Mouse (Mus musculus): ENCODE measurements around the gene Kifc5b. TPM values are rescaled to one million over a fixed set of nuclear protein-coding genes. Genes with fewer than 3 reads are reported as not detected.
A peak's percentile ranks its signal among the peaks of the same experiment; 100 is the strongest.
"Not testable (repeated sequence)": the region's sequence is repeated elsewhere in the genome, so short reads cannot be mapped to it uniquely, and the experiment has no call there.

Kifc5b gene
- total RNA-seq, 2 experiments from 2014 or later, result 4.0 to 5.8 TPM

DNA sequence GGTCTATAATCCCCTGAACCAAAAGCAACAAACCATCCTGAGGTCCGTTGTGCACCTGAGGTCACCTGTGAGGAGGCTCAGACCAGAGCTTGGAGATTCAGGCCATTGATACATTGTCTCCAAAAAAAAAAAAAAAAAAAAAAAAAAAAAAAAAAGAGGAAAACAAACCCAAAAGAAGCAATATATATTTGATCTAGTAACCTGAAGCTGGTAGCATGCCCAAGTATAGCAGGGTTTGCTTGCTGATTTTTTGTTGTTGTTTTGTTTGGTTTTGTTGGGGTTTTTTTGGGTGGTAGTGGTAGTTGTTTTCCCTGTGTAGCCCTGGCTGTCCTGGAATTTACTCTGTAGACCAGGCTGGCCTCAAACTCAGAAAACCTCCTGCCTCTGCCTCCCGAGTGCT lies 1.5 kb downstream of the Kifc5b start:
- no peak for DNase-seq (ENCODE audit: low spot score in 2 of 2)

DNA sequence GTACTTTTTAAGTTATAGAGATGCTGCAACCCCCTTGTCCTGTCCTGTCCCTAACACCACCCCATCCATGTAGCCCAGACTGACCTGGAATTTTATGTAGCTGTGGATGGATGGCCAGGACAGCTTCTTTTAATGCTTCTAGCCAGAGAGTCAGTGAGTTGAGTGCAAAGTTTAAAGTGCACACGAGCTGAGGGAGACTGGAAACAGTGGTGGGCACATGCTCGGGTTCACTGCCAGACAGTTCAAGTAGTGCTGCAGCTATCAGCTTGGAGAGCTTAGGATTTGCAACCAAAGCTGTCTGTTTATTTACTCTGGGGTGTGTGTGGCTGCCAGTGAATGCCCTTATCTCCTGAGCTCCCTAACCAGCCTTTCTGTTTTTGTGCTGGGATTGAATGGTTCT lies 2.6 kb downstream of the Kifc5b start:
- not testable (repeated sequence) for DNase-seq (ENCODE audit: low spot score in 2 of 2)

DNA sequence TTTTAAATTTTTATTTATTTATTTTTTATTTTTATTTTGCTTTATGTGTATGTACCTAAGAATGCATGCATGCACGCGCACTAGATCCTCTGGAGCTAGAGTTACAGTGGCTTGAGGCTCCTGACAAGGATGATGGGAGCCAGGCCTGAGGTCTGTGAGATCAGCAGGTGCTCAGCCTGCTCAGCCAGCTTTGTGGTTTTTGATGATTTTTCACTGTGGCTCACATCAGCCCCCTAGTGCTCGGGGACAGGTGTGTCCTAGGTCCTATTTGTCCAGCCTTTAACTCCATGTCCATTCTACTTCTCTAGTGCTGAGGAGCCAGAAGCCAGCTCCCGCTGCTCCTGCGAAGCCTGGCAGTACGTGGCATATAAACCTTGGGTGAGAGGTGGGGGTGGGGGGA lies 5.5 kb downstream of the Kifc5b start:
- not testable (repeated sequence) for DNase-seq (ENCODE audit: low spot score in 2 of 2)

DNA sequence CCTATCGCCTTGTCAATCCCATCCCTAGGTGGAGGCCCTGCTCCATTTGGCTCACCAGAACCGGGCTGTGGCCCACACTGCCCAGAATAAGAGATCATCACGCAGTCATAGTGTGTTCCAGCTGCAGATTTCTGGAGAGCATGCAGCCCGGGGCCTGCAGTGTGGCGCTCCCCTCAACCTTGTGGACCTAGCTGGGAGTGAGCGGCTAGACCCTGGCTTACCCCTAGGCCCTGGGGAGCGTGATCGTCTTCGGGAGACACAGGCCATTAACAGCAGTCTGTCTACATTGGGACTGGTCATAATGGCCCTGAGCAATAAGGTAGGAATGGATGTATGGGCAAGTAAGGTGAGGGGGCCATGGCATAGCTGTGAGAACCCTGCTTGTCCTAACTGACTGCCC lies 8.5 kb downstream of the Kifc5b start:
- DNase-seq (ENCODE audit: low spot score in 2 of 2), result not testable (repeated sequence)

DNA sequence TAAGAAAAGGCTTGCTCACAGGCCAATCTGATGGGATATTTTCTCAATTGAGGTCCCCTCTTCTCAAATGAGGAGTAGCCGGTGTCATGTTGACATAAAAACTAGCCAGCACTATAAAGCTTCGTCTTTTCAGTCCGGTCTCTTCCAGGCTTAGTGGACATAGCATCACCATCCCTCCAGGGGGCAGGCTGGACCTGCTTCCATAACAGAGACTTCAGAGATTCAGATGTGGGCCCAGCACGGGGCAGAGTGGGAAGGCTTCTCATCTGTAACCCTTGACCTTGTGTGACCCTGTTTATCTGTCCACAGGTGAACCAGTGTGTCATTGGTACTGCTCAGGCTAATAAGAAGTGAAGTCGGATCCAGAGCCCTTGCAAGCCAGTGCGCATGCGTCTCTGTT lies 14.9 kb downstream of the Kifc5b start:
- peak; percentile 34 to 59 for DNase-seq (ENCODE audit: low spot score in 2 of 2)

DNA sequence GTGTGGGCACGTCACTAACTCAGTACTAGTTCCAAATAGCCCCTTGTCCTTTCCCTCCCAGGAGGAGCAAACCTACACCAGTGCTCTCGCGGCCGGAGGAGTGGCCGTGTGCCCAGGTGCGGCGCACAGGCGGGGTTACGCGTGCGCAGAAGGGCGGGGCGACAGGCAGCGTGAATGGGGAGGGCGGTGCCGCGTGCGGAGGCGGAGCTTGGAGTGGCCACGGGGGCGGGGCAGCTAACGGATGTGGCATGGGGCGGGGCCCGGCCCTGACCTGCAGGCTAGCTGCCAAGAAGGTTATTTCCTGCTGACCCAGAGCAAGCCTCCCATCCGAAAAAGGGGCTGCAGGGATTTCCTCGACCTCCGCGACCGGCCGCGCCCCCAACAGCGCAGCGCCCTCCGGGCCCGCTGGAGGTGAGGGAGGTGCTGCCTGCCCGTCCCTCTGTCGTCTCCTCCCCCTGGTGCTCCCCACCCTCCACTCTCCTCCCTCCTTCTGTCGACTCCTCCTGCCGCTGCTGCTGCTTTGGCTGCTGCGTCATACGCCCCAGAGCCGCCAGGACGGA lies 16.0 kb downstream of the Kifc5b start, which contains the start of gene Phf1:
Phf1 (plus strand) TSS at position 214 of the 560 bp plus-strand sequence.
- DNase-seq (ENCODE audit: low spot score in 2 of 2), result peak; percentile 92 to 96

DNA sequence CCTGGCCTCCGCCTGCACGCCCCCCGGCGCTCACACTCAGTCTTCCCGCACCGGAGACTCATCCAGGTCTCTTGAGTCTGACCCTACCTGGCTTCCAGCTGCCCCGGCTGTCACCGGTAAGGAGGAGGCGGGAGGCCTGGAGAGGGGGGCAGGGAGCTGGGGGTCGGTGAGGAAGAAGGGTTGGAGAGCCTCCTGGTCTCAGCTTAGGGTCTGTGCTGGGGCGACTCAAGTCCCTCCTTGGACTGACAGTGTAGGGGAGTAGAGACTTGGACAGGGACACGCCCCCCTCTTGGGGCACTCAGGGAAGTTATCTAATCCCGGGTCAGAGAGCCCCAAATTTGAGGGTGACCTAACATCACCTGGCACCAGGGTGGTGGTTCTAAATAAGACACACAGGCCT lies 16.5 kb downstream of the Kifc5b start:
- DNase-seq (ENCODE audit: low spot score in 2 of 2), result no peak

DNA sequence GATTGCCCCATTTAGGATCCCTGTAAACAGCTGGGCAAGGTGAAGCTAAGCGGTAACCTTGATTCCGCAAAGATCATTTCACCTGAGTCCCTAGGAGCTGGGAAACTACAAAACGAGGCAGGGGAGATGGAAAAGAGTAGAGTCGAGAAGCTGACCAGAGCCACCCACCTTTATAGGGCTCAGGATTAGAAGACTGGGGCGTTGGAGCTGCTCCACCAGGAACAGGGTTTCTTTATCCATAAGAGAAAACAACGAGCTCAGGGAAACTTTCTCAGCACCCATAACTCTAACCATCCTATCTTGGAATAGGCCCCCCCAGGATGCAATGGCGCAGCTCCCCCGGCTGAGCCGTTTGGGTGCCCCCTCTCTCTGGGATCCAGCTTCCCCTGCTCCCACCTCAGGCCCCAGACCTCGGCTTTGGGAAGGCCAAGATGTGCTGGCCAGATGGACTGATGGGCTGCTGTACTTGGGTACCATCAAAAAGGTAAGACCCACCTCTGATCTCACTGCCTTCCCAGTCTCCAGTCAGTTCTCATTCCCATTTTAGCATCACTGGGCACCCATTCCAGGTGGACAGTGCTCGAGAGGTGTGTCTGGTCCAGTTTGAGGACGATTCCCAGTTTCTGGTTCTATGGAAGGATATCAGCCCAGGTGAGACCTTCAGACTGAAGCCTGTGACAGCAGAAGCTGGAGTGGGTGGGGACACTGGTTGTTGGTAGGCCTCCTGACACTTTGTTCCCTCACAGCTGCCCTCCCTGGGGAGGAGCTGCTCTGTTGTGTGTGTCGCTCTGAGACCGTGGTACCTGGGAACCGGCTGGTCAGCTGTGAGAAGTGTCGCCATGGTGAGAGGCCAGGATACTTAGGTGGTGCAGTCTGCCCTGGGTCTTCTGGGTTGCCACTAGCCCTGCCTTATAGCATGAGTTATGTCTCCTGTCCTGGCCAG lies 17.3 kb downstream of the Kifc5b start:
- DNase-seq (ENCODE audit: low spot score in 2 of 2), result no peak

DNA sequence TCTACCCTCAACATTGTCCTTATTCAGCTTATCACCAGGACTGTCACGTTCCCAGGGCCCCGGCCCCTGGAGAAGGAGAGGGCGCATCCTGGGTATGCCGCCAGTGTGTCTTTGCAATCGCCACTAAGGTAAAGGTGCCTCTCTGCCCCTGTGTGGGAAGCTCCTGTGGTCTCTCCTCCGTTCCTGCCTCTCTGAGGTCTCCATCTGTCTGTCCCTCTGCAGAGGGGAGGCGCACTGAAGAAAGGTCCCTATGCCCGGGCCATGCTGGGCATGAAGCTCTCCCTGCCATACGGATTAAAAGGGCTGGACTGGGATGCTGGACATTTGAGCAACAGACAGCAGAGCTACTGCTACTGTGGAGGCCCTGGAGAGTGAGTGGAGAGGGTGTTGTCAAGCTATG lies 18.1 kb downstream of the Kifc5b start:
- peak in 1 of 2 experiments; percentile 13 for DNase-seq (ENCODE audit: low spot score in 2 of 2)

DNA sequence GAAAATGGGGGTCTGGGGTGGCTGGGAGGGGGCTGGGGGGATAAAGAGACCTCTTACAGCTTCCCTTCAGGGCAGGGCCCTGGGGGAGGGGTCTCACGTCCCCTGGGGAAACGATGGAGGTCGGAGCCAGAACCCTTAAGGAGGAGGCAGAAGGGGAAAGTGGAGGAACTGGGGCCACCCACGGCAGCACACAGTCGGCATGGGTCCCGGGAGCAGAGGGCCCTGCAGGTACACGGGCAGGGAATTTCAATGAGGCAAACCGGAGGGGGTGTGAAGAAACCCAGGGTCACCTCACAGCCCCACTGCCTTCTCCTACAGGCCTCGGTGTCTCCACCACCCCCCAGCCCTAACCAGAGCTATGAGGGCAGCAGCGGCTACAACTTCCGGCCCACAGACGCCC lies 19.6 kb downstream of the Kifc5b start:
- DNase-seq (ENCODE audit: low spot score in 2 of 2), result no peak

DNA sequence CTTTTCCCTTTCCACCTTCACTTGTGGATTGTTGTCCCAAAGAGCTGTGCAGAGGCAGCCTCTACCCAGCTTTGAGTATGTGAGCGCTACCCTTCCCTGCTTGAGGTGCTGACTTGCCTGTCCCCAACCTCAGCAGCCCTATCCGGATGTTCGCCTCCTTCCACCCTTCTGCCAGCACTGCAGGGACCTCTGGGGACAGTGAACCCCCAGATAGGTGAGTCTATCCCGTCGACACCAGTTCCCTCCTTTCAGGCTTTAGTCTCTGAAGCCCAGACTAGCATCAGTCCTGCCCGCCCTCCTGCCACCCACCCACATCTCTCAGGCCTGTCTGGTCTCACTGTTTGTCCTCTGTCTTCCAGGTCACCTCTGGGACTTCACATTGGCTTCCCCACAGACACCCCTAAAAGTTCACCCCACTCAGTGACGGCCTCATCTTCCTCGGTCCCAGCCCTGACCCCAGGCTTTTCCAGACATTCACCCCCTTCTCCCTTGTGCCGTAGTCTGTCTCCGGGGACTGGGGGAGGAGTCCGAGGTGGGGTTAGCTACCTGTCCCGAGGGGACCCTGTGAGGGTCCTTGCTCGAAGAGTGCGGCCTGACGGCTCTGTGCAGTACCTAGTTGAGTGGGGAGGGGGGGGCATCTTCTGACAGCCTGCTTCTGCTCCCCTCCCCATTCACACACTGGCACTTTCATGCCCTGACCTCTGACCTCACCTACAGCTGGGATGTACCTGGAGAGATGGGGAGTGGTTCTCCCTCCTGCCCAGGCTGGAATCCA lies 20.2 kb downstream of the Kifc5b start:
- no peak for DNase-seq (ENCODE audit: low spot score in 2 of 2)

DNA sequence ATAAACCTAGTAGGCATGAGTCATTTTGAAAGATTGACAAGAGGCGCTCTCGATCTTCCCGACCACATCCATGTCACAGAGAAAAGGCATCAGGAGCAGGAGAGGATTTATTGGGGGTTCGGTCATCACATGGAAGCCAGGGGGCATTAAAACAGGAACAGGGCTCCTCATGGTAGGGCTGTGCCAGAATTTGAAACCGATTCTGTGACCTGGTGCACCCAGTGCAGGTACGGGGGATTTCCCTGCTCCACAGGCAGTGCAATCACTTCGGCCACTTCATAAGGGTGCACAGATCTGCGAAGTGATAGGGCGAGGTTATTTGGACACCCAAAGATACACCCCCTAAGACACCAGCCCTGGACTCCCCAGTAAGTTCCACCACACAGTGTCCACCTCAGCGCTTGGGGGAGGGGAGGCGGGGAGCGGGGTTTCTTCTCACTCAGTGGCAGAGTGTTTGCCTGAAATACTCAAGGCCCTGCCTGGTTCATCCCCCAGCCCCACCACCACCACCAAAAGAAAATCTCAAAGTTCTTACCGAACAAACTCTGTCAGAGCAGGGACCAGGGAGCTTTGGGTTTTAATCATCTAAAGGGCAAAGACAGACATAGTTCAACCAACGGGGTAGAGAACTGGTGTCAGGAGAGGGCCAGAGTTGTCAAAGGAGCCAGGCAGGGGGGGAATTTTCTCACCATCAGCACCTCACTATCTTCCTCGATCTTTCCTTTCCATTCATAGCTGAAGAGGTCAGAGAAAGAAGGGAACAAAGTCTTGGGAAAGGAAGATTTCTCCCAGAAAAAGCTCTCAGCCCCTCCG lies 21.2 kb downstream of the Kifc5b start:
- DNase-seq (ENCODE audit: low spot score in 2 of 2), result no peak

DNA sequence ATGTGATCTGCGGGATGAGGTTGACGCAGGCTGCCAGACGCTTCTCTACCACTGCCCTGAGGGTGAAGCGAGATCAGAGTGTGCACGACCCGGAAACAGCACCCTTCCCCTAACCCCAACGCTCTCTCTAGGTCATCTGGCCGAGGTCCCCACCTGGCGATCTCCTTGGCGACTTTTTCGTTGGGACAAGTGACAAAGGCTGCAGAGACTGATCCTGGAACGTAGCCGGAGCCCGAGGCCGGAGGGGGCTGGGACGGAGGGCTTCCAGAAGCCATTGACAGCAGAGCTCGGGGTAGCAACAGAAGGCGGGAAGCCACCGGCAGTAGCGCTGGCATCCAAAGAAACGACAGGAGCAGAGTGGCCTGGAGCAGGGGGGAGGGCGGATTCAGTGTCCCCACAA lies 21.8 kb downstream of the Kifc5b start:
- DNase-seq (ENCODE audit: low spot score in 2 of 2), result peak in 1 of 2 experiments; percentile 55

DNA sequence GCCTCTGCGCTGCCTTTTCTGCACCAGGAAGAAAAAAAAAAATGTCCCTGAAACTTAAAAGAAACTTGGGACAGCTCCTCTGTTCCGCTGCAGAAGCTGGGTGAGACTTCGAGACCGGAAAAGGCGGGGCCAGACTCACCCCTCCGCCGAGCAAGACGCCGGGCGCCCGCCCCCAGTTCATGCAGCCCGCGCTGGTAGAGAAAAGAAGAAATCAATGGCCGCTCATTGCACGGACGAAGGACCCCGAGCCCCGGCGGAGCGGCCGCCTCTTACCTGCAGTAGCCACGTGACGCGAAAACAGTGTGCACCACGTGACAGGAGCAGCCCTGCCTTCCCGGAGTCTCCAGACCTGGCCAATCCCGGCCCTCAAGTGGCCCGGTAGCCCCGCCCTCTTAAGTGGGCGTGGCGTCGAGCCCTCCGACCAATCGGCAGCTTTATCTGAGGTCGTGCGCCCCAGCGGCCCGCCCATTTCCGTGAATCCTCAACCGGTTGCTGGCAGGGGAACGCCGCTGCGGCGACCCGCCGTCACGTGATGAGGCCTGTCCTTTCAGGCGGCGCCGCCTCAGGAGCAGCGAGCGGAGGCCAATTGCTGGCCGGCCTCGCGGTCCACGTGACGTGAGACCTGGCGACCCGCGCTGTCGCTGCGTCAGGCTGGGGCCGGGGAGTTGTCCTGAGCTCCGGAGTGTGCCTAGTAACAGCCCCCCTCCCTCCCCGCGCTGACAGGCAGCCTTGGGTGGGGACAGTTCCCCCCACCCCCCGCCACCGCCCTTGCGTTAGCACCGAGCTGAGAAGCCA lies 22.5 kb downstream of the Kifc5b start, which contains the start of gene Cuta:
Cuta (minus strand) TSS at position 392 of the 795 bp plus-strand sequence.
- DNase-seq (ENCODE audit: low spot score in 2 of 2), result peak; percentile 98 to 99

DNA sequence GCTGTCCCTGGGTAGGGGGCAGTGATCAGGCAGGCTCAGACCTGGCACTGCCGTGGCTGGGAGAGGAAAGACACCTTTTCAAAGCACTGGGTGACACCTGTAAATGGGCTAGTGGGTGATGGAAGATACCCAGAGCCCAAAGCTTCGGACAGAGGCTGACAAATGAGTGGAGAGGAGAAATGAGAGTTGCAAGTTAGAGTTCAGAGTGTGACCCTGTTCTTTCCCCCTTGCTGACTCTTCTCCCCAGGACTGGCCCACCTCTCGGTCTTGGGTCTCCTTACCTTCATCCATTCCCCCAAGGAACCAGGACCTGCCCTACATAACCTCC lies 23.0 kb downstream of the Kifc5b start:
- DNase-seq (ENCODE audit: low spot score in 2 of 2), result peak in 1 of 2 experiments; percentile 20

DNA sequence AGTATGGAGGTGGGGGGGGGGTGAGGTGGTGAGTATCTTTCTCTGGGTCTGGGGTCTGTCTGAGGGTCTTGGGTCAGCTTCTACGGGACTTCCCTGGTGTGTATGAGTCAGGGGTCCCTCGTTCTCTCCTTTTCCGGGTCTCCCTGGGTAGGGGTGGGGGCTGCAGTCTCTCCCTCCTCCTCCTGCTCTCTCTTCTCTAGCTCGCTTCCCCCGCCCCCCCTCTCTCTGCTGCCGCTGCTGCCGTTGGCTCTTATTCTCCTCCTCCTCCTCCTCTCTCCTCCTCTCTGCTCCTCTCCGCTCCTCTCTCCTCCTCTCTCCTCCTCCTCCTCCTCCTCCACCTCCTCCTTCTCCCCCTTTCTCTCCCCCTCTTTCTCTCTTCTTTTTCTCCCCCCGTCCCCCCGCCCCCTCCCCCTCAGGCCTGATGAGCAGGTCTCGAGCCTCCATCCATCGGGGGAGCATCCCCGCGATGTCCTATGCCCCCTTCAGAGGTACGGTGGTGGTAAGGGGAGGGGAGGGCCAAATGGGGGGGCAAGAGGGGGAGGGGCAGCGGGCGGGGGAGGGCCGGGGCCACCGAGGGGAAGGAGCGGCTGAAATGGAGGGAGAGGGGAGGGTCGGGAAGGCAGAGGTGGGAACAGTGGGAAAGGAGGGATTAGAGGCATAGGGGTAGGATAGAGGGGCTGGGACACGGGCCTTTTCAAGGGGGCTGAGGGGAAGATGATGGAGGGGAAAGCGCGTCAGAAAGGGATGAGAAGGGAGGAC lies 24.3 kb downstream of the Kifc5b start, which contains the start of gene Syngap1:
Syngap1 (plus strand) TSS at position 223 of the 759 bp plus-strand sequence.
- DNase-seq (ENCODE audit: low spot score in 2 of 2), result peak; percentile 46 to 66

DNA sequence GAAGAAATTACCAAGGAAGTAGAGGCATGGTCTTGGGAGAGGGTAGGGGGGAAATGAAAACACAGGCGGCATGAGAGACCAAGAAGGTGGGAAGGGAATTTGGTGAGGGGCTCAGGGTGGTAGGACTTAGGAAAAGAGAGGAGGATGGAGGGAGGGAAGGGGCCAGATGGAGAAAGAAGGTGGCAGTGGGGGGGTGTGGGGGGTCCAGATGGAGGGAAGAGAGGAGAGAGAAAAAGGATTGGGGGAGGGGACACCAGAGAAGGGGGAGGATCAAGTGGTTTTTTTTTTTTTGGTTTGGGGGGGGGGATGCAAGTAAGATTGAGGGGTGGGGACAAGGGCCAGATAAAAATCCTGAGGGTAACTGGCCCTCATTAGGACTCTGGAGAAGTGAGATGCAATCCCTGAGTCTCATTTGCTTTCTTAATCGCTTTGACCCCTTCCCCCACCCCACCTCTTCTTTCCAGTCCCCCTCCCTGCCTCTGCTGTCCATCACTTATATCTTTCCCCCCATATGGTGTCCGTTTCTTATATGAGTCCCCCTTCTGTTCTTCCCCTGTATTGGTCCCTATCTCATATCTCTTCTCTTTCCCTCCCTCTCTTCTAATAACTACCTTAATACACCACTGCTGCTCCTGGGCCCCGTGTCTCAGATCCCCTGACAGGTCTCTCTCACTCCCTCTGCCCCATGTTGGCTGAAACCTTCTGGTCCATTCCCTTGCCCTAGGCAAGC lies 25.1 kb downstream of the Kifc5b start:
- DNase-seq (ENCODE audit: low spot score in 2 of 2), result peak; percentile 10 to 13

DNA sequence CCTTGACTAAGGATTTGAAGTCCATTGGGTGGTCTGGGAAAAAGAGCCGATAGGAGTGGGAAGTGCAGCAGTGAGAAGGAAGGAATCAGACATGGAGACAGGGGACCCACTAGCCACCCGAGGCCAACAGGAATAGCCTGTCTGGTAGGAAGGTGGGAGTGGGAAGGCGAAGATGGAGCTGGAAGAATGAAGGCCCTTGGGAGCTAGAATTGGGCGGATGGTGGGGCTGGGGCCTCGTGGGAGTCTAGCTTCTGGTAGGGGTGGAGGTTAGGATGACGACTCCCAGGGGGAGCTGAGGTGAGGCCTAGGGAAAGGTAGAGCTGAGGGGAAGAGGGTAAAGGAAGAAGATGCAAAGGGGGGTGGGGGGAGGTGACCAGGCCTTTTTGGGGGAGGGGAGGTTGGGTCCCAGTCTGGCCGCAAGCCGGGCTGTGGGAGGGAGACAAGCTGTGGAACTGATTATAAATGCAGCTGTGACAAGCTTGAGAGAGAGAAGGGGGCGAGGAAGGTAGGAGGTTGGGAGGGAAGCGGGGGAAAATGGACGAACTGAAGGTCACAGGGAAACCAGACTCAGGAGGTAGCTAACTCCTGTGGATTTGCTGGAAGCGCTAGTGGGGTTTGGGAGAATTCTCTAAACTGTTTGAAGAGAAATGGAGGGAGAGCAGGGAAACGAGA lies 29.1 kb downstream of the Kifc5b start:
- peak; percentile 22 to 41 for DNase-seq (ENCODE audit: low spot score in 2 of 2)

All from layer of hippocampus, postnatal 10 days (tissue).